Mouse (Mus musculus) heart, adult 2 months (tissue): Measurements from ENCODE around the gene Senp5.

Experiments
- CTCF ChIP-seq: fragments of 200-600 bp; IDR thresholded peaks from 2 replicates; pipeline ENCODE4 v1.8.1; 2022; ENCODE audit warnings: antibody characterized with exemption, mild to moderate bottlenecking, moderate library complexity
- EP300 ChIP-seq: fragments of 200-500 bp; IDR thresholded peaks from 2 replicates; pipeline ENCODE4 v1.6.1; 2011; ENCODE audit warnings: low read depth, low read length, control low read depth; ENCODE audit not compliant: insufficient read depth
- POLR2A ChIP-seq: fragments of 200-500 bp; IDR thresholded peaks from 2 replicates; pipeline ENCODE4 v1.6.1; 2011; ENCODE audit warnings: mild to moderate bottlenecking, low read depth, low read length, control low read depth; ENCODE audit not compliant: insufficient read depth

GRCm38 (mm10) chr16:31975258-31975657, 27.8 kb downstream of the Senp5 start:
- TF ChIP-seq POLR2A (no peak), CTCF (no peak), EP300 (no peak)
